Mouse (Mus musculus) inflammation-experienced regulatory T-cells, adult 6 months (primary cell): Measurements from ENCODE around the gene Nav3. TPM values are rescaled to one million over a fixed set of nuclear protein-coding genes. Genes with fewer than 3 reads are reported as not detected.

Experiments
- ATAC-seq: one replicate; pipeline ENCODE4 v1.8.0; 2017
- polyA plus RNA-seq, 3 experiments: library from polyadenylated mRNA; unstranded; fragments of 100-300 nt; shearing (Covaris generic); gene quantifications; one replicate each; pipeline ENCODE4 v1.2.1; 2017

Nav3 gene
- polyA plus RNA-seq, 3 experiments from 2014 or later, result 0.05 to 0.07 TPM; not detected in 1

GRCm38 (mm10) chr10:109802236-109802635 is 653.8 kb downstream of the Nav3 start:
- ATAC-seq, result no peak

GRCm38 (mm10) chr10:109799246-109799645 is 656.8 kb downstream of the Nav3 start:
- no peak for ATAC-seq

- ATAC-seq, result no peak
Measured at GRCm38 (mm10) chr10:109796981-109797380, 659.0 kb downstream of the Nav3 start.

DNA sequence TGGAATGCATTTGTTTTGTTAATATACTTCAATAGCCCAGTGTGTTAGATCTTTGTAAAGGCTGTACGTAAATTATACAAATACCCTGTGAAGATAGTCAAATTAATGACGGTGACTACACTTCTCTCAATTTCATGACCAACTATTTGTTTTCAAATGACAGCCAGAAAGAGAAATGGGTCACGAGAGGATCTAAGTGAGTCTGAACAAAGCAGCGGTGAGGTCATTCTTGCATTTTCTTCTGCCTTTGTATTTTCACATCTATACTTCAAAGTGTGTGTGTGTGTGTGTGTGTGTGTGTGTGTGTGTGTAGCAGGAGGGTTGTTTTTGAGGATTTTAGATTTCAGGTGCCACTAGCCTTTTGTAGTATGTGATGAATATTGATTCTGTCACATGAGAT is 662.5 kb downstream of the Nav3 start:
- no peak for ATAC-seq

DNA sequence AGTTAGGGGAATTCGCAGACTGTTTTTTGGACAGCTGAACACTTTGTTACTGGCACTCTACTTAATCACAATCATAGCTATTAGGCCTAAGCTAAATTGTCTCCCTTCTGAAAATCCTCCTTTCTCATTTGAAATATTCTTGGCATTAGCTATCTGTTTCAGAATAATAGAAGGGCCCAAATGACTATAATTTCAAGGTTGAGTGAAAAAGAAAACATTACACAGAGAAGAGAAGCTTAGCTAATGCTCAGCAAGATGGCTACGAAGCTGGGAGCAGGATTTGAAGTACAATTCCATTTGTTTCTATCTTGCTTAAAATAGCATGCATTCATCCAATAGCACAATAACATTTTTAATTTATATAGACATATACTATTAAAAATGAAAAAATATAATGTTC is 667.3 kb downstream of the Nav3 start:
- ATAC-seq, result no peak

DNA sequence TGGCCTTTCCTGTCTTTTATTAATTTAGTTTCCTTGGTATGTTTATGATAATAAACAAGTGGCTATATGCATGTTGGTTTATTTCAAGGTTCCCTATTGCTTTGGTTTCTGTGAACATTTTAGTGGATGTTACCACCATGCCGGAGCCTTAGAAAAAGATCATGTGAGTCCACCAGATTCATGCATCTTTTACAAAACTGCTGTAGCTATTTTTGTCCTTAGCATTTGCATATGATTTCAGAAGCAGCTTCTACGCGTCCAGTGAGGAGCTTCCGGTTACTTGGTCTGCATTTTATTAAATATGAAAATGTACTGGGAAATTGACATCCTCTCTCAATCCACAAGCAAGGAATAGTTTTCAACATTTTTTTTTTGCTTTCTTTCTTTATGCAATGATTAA is 676.9 kb downstream of the Nav3 start:
- ATAC-seq, result no peak

GRCm38 (mm10) chr10:109769092-109769491 is 686.9 kb downstream of the Nav3 start:
- ATAC-seq, result no peak

DNA sequence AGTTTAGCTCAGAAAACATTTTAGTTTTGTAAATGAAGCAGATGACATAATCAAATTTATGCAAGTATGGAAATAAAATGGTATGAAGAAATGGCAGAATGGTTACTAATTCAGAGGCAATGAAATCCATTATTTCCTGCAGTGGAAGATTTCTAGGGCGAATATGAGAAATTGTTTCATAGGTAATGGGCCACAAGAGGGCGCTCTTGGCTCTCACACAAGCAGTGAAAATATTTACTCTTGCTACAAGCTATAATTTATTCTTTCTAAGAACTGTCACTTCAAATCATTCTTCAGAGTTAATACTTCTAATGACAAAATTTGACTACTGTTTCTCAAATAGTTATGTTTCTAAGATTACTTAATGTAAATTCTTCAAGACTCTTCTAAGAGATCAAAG is 690.4 kb downstream of the Nav3 start:
- no peak for ATAC-seq

GRCm38 (mm10) chr10:109764412-109765101 is 691.4 kb downstream of the Nav3 start:
- no peak for ATAC-seq

DNA sequence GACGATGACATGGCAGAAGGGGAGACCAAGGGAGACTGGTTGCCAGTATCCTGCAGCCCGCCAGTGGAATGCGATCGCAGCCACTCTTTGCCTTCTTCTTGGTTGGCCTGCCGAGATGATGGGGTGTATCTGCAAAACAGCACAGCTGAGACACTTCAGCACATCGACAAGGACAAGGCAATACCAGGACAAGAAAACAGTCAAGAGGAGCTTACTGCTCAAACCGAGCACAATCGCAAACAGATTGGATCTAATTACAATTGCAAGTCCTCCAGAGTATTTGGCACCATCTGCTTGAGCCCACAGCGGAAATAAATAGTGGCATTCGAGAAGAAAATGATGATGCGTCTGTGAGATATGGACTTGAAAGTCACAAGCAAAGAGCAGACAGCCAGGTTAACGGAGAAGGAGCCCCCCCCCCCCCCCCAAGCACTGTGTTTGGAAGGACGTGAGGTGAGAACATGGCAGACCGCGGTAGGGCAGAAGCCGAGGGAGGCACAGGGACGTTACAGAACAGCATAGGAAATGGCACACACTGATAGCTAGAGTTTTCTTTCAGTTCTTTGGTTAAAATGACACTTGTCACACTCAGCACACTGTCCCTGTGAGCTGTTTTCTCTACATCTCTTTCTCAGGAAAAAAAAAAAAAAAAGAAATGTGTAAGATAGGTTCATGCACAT is 696.9 kb downstream of the Nav3 start:
- no peak for ATAC-seq

GRCm38 (mm10) chr10:109746901-109747300 is 709.1 kb downstream of the Nav3 start:
- no peak for ATAC-seq

DNA sequence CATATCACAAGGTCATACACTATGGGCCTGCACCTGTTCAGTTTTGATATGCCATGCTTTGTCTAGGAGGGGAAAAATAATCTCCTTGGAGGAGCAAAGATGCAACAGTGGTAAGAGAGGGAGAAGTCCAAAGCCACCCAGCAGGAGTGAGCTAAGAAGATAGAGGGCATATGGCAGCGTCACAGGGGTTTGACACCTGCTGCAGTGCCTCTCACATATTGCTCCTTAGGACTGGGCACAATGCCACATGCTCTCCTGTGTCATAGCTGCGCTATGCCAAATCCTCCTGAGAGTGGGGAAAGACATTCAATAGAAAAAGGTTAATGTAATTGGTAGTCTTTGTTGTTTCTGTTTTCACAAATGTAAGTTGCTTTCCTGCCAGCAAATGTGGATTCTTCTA is 714.3 kb downstream of the Nav3 start:
- no peak for ATAC-seq

DNA sequence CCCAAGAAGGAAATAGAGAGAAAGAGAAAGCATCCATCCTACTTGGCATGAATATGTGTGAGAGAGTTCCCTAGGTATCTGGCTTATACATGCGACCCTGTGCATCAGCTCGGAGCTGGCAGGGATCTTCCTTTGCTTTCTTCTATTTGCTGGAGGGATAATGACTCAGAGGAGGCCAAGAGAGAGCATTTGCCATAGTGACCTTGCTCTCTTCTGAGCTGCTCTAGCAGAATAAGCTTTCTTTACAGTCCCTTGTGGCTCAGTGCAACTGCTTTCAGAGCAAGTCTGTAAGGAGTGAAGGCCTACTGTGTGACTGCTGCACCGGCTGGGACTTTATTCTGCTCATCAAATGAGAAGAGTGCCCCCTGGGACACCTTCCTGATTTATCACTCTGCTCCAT is 715.7 kb downstream of the Nav3 start:
- ATAC-seq, result no peak

DNA sequence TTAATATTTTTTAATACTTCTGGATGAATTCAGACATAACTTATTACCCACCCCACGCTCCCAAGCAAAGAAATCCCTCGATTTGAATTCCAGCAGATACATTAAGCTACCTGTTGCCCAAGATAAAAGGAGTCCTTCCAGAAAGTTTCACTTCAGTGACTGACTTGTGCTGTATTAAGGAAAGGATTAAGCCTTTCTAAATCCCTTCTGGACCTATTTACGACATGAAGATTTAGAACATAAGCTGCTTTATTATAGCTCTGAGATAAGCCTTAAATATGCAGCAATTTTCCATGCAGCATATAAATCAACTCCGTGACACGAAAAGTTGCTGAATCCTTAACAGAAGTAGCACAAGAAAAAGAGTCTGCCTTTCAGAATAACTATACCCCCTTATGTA is 732.4 kb downstream of the Nav3 start:
- ATAC-seq, result no peak

GRCm38 (mm10) chr10:109718808-109719207 is 737.2 kb downstream of the Nav3 start:
- ATAC-seq, result no peak

DNA sequence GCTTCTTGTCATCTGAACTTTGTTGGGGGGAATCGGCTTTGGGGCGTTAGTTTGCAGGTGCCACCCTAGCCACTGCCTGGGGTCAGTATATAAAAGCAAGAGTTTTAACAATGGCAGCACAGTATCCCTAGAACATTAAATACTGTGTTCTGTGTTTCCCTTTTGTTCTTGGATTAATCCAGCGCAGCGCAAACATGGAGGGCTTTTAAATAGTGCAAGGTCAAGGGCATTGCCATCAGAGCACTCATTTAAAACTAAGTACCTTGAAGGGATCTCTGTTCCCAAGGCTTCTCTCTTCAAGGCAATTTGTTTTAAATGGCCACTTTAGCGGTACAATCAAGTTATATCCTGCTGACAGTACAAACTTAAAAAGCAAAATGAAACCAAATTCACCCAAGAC is 737.6 kb downstream of the Nav3 start:
- ATAC-seq, result no peak

DNA sequence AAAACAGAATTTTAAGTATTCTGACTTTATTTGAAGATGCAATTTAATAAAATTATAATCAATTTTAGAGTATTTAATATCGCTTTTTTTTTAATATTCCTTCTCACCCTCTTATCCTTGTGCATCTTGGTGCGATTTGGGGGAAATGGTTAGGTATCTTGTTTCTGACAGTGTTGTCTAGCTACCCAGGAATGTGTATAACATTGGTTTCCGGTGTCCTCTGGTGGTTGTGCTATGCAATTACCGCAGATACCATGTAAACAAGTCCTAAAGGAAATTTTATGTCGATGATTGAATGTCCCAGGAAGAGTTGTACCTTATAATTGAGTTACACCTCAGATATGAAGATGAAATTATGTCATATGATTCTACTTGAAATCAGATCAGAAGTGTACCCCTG is 743.0 kb downstream of the Nav3 start:
- no peak for ATAC-seq

GRCm38 (mm10) chr10:109699771-109700335 is 756.2 kb downstream of the Nav3 start:
- ATAC-seq, result no peak

DNA sequence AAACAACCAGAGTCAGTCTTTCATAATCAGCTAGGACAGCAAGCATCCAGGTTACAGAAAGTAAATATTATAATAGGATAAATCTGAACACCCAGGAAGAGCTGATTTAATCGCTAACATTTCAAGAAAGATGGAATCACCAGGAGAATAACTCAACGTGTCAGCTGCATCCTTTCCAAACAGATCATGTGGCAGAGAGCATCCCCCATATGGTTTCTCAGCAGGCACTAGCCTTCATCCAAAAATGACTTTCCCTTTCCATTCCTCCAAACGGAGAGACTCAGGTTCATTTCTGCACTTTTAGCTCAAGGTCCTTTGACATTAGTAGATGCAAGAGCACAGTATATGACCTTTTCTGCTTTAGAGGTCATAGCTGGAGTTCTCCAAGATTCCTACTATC is 765.4 kb downstream of the Nav3 start:
- ATAC-seq, result no peak

DNA sequence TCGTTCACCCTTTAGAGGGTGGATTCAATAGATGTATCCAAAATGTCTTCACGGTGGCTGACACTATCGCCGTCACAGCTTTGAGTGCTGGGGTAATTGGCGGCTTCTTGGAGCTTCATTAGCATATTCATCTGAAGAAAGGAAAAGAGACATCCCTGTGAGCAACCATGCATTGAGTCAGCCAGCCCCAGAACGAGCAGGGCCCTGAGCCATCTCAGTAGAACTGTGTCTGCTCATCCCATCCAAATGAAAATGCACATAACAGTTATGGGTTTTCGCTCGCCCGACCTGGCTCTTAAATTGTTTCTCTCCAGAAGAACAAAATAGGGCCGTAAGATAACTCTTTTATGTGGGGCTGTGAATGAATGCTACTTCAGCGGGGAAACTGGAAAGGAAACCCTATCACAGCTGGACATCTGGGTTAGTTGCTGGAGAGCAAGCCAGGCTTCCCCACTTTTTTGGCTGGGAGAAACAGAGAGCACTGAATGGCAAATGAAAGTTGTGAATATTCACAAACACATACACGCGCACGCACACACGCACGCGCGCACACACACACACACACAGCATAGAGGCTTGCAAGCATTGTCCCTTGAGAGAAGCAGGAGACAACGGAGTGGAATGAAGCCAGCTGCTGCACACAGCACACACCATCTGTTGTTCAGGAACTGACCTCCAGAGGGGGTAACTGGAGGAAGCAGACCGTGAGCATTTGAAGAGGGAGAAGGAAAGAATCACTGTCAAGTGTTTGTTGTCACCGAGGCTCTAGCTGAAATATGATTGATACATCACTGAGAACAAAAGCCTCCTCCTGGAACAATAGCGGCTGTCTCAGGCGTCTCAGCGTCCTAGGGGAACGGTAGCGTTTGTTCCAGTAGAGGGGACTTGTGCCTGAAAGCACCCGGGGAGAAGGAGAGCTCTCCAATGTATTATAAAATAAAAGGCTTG is 771.6 kb downstream of the Nav3 start:
- no peak for ATAC-seq

- no peak for ATAC-seq
Measured at GRCm38 (mm10) chr10:109672896-109673295, 783.1 kb downstream of the Nav3 start.

- ATAC-seq, result no peak
Measured at GRCm38 (mm10) chr10:109667453-109667852, 788.6 kb downstream of the Nav3 start.
